Mouse (Mus musculus): ENCODE data around the gene Patj. TPM values are rescaled to one million over a fixed set of nuclear protein-coding genes. Genes with fewer than 3 reads are reported as not detected.

Patj gene
- polyA plus RNA-seq, 1 experiment from 2014 or later: 17.1 TPM

GRCm38 (mm10) chr4:98638731-98639130, 243.1 kb downstream of the Patj start:
- 91% methylated on average over 8 of the region's 8 CpGs for WGBS
- no peaks in the 10 kb centered on the region for H3K9me3 ChIP-seq
- no peaks in the 10 kb centered on the region for H3K36me3 ChIP-seq
- H3K27me3 ChIP-seq (replicated peaks): no peaks in the 10 kb centered on the region
- no peak overlapping the region for H3K9ac ChIP-seq
- H3K27ac ChIP-seq: no peak overlapping the region
- H3K4me2 ChIP-seq: no peak overlapping the region
- no peak overlapping the region for H3K4me3 ChIP-seq (replicated peaks)
- H3K4me1 ChIP-seq: no peaks in the 10 kb centered on the region
- ATAC-seq (ENCODE audit: insufficient read depth, low FRiP score, low read depth): no peak

DNA sequence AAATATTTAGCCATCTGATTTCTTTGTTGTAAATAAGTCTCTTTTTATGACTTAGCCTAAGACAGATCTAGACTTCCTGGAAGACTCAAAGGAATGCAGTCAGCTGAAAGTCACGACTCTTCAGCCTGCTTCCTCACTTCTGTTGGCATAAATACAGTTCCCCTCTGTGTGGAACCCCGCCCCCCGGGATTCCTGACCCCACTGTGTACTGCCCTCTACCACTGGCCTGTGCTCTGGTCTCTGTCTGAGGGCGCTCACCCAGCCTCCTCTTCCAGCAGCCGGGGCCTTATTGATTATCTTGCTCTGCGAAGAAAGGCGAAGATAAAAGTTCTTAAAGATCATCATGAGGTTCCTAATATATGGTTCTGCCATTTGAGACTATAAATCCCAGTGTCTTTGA, 258.1 kb downstream of the Patj start:
- no peak overlapping the region for H3K9ac ChIP-seq
- no peaks in the 10 kb centered on the region for H3K4me1 ChIP-seq
- H3K4me2 ChIP-seq: no peak overlapping the region
- WGBS: 50% methylated on average over 7 of the region's 7 CpGs
- no peak overlapping the region for H3K4me3 ChIP-seq (replicated peaks)
- no peaks in the 10 kb centered on the region for H3K27me3 ChIP-seq (replicated peaks)
- H3K36me3 ChIP-seq: no peaks in the 10 kb centered on the region
- ATAC-seq (ENCODE audit: insufficient read depth, low FRiP score, low read depth): no peak
- H3K9me3 ChIP-seq: no peaks in the 10 kb centered on the region
- H3K27ac ChIP-seq: no peak overlapping the region

DNA sequence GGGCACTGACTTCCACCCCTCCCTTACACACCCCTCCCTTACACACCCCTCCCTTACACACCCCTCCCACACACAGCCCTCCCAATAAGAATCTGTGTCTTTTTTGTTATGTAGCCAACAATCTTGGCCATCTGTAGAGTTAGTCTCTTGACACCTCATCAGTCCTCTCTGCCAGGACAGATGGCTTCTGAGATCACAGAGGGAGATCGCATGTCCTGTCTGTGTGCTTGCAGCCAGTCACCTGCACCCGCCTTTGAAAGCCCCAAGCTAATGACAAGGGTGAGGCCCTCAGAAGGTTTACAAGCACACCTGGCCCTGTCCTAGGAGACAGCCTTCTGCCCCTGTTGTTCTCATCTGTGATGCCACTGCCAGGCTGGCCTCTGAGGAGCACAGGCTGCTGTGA, 258.8 kb downstream of the Patj start:
- Histone ChIP-seq H3K36me3 (no peaks in the 10 kb centered on the region), H3K4me3 (replicated peaks) (no peak overlapping the region), H3K4me1 (no peaks in the 10 kb centered on the region), H3K9ac (no peak overlapping the region), H3K4me2 (no peak overlapping the region), H3K27me3 (replicated peaks) (no peaks in the 10 kb centered on the region), H3K9me3 (no peaks in the 10 kb centered on the region), H3K27ac (no peak overlapping the region)
- no peak for ATAC-seq (ENCODE audit: insufficient read depth, low FRiP score, low read depth)
- 45% methylated on average over 2 of the region's 2 CpGs for WGBS

- H3K4me1 ChIP-seq: no peaks in the 10 kb centered on the region
- no peaks in the 10 kb centered on the region for H3K27me3 ChIP-seq (replicated peaks)
- H3K9ac ChIP-seq: no peak overlapping the region
- H3K4me3 ChIP-seq (replicated peaks): no peak overlapping the region
- no peak overlapping the region for H3K4me2 ChIP-seq
- H3K27ac ChIP-seq: no peak overlapping the region
- H3K9me3 ChIP-seq: no peaks in the 10 kb centered on the region
- no peak for ATAC-seq (ENCODE audit: insufficient read depth, low FRiP score, low read depth)
- H3K36me3 ChIP-seq: no peaks in the 10 kb centered on the region
- WGBS: 55% methylated on average over 1 of the region's 1 CpGs
These were observed 261.2 kb downstream of the Patj start for GRCm38 (mm10) chr4:98656759-98657158.

DNA sequence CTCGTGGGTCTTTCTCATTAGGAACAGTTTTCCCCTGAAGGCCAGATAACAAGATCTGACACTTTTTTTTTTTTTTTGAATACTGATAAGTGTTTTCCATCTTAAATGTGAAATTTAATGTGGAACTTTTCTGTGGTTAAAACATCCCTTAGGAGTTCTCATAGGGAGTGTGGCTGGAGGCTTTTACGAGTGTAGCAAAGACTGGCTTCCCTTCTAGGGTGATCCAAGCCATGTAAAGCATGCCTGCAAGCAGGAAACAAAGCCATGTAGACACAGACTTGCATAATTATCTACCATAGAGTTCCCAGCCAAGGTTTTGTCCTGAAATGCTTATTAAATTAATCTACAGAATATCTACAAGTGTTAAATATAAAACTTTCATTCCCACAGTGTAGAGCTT, 263.4 kb downstream of the Patj start:
- 67% methylated on average over 2 of the region's 2 CpGs for WGBS
- no peak for ATAC-seq (ENCODE audit: insufficient read depth, low FRiP score, low read depth)
- H3K9ac ChIP-seq: no peak overlapping the region
- no peaks in the 10 kb centered on the region for H3K4me1 ChIP-seq
- no peak overlapping the region for H3K27ac ChIP-seq
- H3K27me3 ChIP-seq (replicated peaks): no peaks in the 10 kb centered on the region
- H3K4me3 ChIP-seq (replicated peaks): no peak overlapping the region
- no peak overlapping the region for H3K4me2 ChIP-seq
- no peaks in the 10 kb centered on the region for H3K36me3 ChIP-seq
- no peaks in the 10 kb centered on the region for H3K9me3 ChIP-seq

DNA sequence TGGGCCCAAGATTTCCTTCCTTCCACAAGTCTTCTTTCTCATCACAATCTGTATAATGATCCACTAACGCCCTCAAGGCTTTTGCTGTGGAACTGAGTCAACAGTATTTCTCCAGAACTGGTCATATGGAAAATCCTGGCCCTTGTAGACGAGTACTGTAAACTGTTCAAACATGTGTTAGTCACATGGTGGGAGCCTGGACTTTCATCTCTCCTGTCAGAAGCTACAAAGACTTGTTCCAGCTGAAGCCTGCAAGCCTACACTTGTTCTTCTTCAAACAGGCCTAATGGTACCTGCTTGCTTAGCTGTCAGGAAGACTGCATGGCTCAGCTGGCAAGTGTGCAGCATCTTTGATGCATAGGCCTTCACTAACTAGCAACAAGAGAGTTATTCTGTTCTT, 264.9 kb downstream of the Patj start:
- H3K4me3 ChIP-seq (replicated peaks): no peak overlapping the region
- H3K36me3 ChIP-seq: no peaks in the 10 kb centered on the region
- no peak overlapping the region for H3K27ac ChIP-seq
- ATAC-seq (ENCODE audit: insufficient read depth, low FRiP score, low read depth): no peak
- WGBS: 47% methylated on average over 2 of the region's 2 CpGs
- no peaks in the 10 kb centered on the region for H3K4me1 ChIP-seq
- no peak overlapping the region for H3K9ac ChIP-seq
- no peak overlapping the region for H3K4me2 ChIP-seq
- no peaks in the 10 kb centered on the region for H3K9me3 ChIP-seq
- no peaks in the 10 kb centered on the region for H3K27me3 ChIP-seq (replicated peaks)

- Histone ChIP-seq H3K9me3 (no peaks in the 10 kb centered on the region), H3K4me1 (no peaks in the 10 kb centered on the region), H3K36me3 (no peaks in the 10 kb centered on the region), H3K9ac (no peak overlapping the region), H3K4me3 (replicated peaks) (no peak overlapping the region), H3K27me3 (replicated peaks) (no peaks in the 10 kb centered on the region), H3K27ac (no peak overlapping the region), H3K4me2 (no peak overlapping the region)
- WGBS: 95% methylated on average over 7 of the region's 7 CpGs
- ATAC-seq (ENCODE audit: insufficient read depth, low FRiP score, low read depth): no peak
These were observed 270.3 kb downstream of the Patj start for GRCm38 (mm10) chr4:98665884-98666283.

DNA sequence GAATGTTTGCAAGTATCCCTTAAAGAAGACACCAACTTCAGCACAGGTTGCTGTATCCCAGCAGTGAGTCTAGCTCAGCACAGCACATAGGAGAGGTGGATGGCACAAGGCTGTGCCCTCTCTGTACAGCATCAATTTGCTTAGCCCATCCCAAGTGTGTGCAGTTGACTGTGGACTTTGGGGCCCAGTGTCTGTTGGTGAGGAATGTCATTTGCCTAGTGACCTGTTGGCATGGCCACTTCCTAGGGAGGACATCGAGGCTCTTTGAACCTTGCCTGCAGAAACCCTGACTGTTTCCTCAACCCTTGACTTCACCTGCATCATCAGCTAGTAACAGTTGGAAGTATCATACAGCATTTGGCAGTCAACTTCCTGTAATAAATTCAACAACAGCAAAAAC, 270.9 kb downstream of the Patj start:
- no peaks in the 10 kb centered on the region for H3K27me3 ChIP-seq (replicated peaks)
- no peaks in the 10 kb centered on the region for H3K4me1 ChIP-seq
- ATAC-seq (ENCODE audit: insufficient read depth, low FRiP score, low read depth): no peak
- WGBS: 92% methylated on average over 1 of the region's 1 CpGs
- no peak overlapping the region for H3K4me3 ChIP-seq (replicated peaks)
- no peak overlapping the region for H3K4me2 ChIP-seq
- no peaks in the 10 kb centered on the region for H3K9me3 ChIP-seq
- H3K36me3 ChIP-seq: 0 out of 2 replicates have a peak, but pooled peaks cover 4% of the 10 kb centered on the region
- H3K9ac ChIP-seq: no peak overlapping the region
- no peak overlapping the region for H3K27ac ChIP-seq

GRCm38 (mm10) chr4:98667009-98667408, 271.4 kb downstream of the Patj start:
- Histone ChIP-seq H3K9ac (no peak overlapping the region), H3K27me3 (replicated peaks) (no peaks in the 10 kb centered on the region), H3K4me2 (no peak overlapping the region), H3K4me3 (replicated peaks) (no peak overlapping the region), H3K36me3 (0 out of 2 replicates have a peak, but pooled peaks cover 4% of the 10 kb centered on the region), H3K27ac (no peak overlapping the region), H3K4me1 (no peaks in the 10 kb centered on the region), H3K9me3 (no peaks in the 10 kb centered on the region)
- 71% methylated on average over 3 of the region's 3 CpGs for WGBS
- ATAC-seq (ENCODE audit: insufficient read depth, low FRiP score, low read depth): no peak

DNA sequence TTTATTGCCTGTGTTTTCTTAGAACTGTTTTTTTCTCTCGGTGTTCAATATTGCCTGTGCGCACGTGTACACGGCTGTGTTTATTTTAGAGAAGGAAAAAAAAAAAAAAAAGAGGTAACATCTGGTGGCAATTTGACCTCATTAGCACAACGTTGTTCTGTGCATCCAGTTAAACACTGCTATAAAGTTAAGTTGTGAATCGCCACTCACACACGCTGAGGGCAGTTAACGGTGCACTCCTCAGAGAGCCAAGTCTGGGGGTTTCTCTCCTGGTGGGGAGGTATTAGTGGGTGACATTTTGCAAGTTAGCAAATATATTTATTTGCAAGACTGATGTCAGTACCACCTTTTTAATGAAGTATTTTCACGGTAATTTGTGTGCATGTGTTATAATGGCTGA, 281.9 kb downstream of the Patj start:
- 48% methylated on average over 9 of the region's 9 CpGs for WGBS
- Histone ChIP-seq H3K9ac (no peak overlapping the region), H3K4me3 (replicated peaks) (no peak overlapping the region), H3K4me1 (no peaks in the 10 kb centered on the region), H3K27ac (no peak overlapping the region), H3K36me3 (no peaks in the 10 kb centered on the region), H3K4me2 (no peak overlapping the region), H3K9me3 (no peaks in the 10 kb centered on the region), H3K27me3 (replicated peaks) (no peaks in the 10 kb centered on the region)
- no peak for ATAC-seq (ENCODE audit: insufficient read depth, low FRiP score, low read depth)

GRCm38 (mm10) chr4:98686678-98687267, 291.2 kb downstream of the Patj start:
- ATAC-seq (ENCODE audit: insufficient read depth, low FRiP score, low read depth): no peak
- WGBS: 87% methylated on average over 11 of the region's 11 CpGs
- no peak overlapping the region for H3K4me2 ChIP-seq
- 0 out of 2 replicates have a peak, but pooled peaks cover 5% of the 10 kb centered on the region for H3K36me3 ChIP-seq
- H3K9me3 ChIP-seq: no peaks in the 10 kb centered on the region
- no peak overlapping the region for H3K4me3 ChIP-seq (replicated peaks)
- H3K27me3 ChIP-seq (replicated peaks): no peaks in the 10 kb centered on the region
- no peak overlapping the region for H3K27ac ChIP-seq
- H3K4me1 ChIP-seq: no peaks in the 10 kb centered on the region
- H3K9ac ChIP-seq: no peak overlapping the region

GRCm38 (mm10) chr4:98688116-98688515, 292.5 kb downstream of the Patj start:
- no peak for ATAC-seq (ENCODE audit: insufficient read depth, low FRiP score, low read depth)
- H3K4me1 ChIP-seq: no peaks in the 10 kb centered on the region
- 82% methylated on average over 11 of the region's 11 CpGs for WGBS

GRCm38 (mm10) chr4:98688520-98688919, 292.9 kb downstream of the Patj start:
- no peak for ATAC-seq (ENCODE audit: insufficient read depth, low FRiP score, low read depth)
- no peaks in the 10 kb centered on the region for H3K27me3 ChIP-seq (replicated peaks)
- 76% methylated on average over 9 of the region's 9 CpGs for WGBS

More at GRCm38 (mm10) chr4:98688116-98688515, 292.5 kb downstream of the Patj start:
- no peak overlapping the region for H3K27ac ChIP-seq
- no peak overlapping the region for H3K4me2 ChIP-seq
- no peaks in the 10 kb centered on the region for H3K9me3 ChIP-seq
- H3K4me3 ChIP-seq (replicated peaks): no peak overlapping the region
- no peaks in the 10 kb centered on the region for H3K27me3 ChIP-seq (replicated peaks)
- no peak overlapping the region for H3K9ac ChIP-seq
- 0 out of 2 replicates have a peak, but pooled peaks cover 5% of the 10 kb centered on the region for H3K36me3 ChIP-seq

More at GRCm38 (mm10) chr4:98688520-98688919, 292.9 kb downstream of the Patj start:
- Histone ChIP-seq H3K27ac (no peak overlapping the region), H3K9me3 (no peaks in the 10 kb centered on the region), H3K4me3 (replicated peaks) (no peak overlapping the region), H3K4me2 (no peak overlapping the region), H3K4me1 (no peaks in the 10 kb centered on the region), H3K9ac (no peak overlapping the region), H3K36me3 (0 out of 2 replicates have a peak, but pooled peaks cover 5% of the 10 kb centered on the region)

All from stomach, embryonic 15.5 days (tissue).